Mouse (Mus musculus) G1E-ER4 (cell line): ENCODE measurements around the gene Slc39a2. TPM values are rescaled to one million over a fixed set of nuclear protein-coding genes. Genes with fewer than 3 reads are reported as not detected.

Experiments
- GATA1 ChIP-seq: IDR thresholded peaks from one replicate; pipeline ENCODE4 v1.8.0; 2012; ENCODE audit warnings: low read length, inconsistent platforms
- polyA plus RNA-seq: library from polyadenylated mRNA; stranded (reverse); fragments of >175 nt; gene quantifications from 2 replicates; pipeline ENCODE4 v1.2.3, GENCODE M21; 2012

The Slc39a2 gene
- polyA plus RNA-seq, 1 experiment: not detected

DNA sequence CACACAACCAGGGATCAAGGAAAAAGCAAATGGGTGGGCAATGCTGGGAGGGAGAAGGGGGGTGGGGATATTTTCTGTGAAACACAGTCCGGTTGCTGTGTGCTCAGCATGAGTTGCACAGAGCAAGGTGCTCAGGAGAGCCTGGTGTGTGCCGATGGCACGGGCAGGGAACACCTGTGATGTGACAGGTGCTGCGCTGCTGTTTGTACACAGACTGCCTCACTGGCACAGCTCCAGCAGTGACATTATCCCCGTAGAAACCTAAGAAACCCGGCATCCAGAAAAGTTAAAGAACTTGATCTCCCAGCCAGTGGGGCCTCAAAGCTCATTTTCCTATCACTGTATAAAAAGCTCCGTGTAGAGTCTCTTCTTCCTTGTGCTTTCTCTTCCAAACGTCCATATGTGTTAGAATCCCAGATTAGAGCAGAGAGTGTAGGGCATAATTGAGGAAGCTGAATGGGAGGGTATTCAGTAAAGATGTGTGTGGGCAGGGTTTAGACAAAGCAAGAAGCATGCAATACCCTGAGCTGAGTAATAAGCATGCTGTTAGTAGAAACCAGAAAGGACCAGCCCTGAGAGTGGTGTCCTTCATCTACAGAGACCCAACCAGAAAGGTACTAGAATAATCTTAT, 4.0 kb downstream of the Slc39a2 start:
- no peak for TF ChIP-seq GATA1

DNA sequence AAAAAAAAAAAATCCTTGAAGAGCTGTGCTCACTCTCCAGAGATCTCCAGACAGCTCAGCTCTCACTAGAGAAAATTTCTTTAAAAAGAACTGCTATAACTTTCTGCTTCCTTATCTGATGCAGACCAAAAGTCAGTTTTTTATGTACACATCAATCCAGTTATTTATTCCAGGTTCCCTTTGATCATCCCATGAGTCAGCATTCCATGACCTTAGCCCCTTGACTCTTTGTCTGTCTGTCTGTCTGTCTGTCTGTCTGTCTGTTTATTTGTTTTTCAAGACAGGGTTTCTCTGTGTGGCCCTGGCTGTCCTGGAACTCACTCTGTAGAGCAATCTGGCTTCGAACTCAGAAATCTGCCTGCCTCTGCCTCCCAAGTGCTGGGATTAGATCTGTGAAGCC, 6.7 kb downstream of the Slc39a2 start:
- TF ChIP-seq GATA1: no peak

DNA sequence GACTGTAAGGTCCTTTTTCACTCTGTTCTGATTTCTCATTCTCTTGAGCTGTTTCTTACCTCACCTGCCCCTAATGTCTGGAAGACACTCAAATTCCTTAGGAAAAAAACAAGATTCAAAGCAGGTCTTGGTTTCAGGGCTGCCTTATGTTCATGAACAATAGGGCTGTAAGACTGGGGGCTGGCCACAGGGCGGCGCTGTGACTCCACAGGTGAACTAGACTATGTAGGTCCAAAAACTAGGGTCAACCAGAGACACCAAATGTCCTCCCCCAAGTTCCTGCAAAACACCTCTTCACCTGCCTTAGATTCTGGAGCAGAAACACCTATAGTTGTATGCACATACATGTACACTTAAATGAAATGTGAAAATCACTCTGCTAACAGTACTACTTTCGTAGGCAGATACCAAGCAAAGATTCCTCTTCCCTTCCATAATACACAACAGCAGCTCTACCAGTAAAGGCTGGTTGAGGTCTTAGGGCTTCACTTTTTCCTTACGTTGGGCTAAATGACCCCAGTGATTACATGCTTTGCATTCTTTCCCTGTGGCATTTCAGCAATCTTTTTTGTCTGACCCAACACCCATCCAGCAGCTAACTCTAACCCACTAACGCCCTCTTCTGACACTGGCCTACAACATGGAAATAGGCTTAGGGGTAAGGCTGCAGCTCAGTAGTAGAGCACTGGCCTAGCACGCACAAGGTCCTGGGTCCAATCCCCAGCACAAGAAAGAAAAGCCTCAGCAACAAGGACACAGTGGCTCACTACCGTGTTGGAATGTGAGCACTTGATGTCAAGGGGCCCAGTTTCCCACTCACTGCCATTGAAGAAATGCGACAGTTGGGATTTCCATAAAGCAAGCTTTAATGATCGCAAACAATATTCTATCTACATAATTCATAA, 10.4 kb downstream of the Slc39a2 start:
- TF ChIP-seq GATA1: no peak

GRCm38 (mm10) chr14:51903782-51904181, 11.1 kb downstream of the Slc39a2 start:
- TF ChIP-seq GATA1: no peak

DNA sequence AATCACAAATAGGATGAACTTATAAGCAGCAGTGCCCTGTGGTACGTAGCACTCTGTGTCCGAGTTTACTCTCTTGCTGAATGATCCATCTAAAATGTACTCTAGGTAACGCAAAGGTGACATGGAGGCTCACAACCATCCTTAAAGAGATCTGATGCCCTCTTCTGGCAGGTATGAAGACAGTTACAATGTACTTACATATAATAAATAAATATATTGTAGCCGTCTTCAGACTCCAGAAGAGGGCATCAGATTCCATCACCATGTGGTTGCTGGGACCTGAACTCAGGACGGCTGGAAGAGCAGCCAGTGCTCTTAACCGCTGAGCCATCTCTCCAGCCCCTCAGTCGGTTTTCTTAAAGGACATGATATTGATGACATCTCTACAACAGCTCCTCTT, 12.0 kb downstream of the Slc39a2 start:
- no peak for TF ChIP-seq GATA1

GRCm38 (mm10) chr14:51906102-51906501, 13.4 kb downstream of the Slc39a2 start:
- TF ChIP-seq GATA1: peak; percentile 9

DNA sequence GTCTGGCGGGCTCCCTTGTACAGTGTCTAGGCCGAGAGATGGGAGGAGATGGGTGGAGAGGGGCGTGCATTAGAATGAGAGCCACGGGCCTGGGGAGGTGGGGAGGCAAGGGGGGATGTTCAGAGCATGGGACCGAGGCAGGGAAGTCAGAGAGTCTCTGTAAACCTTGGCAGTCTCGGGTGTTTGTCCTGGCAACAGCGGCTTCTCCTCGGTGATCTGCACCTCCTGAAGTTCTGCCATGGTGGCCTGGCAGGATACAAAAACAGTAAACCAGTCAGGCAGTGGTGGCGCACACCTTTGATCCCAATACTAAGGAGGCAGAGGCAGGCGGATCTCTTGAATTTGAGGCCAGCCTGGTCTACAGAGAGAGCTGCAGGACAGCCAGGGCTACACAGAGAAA, 18.6 kb downstream of the Slc39a2 start:
- no peak for TF ChIP-seq GATA1

DNA sequence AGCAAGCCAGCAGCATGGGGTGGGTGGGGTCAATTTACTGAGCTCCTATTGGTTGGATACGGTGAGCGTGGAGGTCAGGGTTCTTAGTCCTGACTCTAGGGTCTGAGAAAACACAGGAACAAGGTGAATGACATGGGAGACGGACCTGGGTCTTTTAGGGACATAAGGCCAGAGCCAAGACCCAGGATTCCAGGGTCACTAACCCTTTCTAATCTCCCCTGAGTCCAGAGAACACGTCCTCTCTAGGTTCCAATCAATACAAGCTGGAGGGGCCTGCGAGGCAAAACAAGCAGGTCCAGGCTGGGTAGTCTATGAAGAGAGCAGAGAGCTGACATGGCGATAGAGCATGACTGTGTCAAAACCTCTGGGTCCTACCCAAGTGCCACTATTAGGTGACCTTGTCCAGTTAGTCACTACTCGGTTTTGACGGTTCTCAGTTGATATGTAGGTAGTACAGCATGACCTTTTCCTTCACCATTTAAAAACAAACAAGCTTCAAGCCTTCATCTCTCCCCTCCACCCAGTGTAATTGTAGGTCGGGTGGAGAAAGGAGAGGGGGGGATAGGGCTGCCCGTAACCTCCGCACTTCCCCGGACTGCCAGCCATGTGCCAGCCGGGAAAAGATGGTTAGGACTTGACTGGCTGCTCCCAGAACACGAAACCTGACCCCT, 19.8 kb downstream of the Slc39a2 start:
- no peak for TF ChIP-seq GATA1

DNA sequence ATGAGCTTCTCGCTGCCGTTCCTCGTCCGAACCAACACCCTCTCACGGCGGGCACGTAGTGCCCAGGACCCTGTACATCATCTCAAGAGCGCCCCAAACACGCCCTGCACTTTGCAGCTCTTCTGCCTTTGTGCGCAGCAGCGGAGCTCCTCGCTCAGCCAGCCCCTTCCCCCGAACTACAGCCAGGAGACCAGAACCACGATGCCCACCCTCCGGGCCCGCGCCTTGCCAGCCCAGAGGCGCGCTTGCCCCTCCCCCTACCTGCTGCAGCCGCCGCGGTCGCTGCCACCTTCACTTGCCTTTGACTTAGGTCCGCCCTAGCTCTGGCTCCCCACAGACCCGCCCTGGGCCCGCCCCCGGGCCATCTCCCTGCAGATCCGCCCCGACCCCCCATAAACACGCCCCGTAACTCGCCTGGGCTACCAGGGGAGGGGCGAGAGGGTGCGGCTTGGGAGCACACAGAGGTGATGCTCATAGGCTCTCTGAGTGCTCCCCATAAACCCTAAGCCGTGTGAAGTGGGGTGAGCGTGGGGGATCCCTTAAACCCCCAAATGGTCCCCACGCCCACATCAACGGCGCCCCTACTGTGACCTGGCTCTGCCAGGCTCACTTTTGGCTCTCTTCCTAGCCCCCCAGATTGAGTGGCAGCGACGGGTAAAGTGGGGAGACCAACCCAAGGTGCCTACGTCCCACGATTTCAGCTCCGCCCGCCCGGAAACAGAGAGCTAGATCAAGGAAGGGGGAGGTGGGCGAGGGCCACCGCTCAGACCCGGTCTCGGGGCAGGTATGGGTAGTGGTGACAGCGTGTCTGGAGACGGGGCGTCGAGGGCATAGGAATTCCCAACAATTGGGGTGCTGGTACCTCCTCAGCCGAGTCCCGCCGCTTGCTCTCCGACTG, 20.6 kb downstream of the Slc39a2 start:
- no peak for TF ChIP-seq GATA1

- TF ChIP-seq GATA1: no peak
These were observed 21.5 kb downstream of the Slc39a2 start, which contains the start of gene Ndrg2 for GRCm38 (mm10) chr14:51913960-51914762. TSS of gene Ndrg2 (minus strand) at chr14:51914158.

DNA sequence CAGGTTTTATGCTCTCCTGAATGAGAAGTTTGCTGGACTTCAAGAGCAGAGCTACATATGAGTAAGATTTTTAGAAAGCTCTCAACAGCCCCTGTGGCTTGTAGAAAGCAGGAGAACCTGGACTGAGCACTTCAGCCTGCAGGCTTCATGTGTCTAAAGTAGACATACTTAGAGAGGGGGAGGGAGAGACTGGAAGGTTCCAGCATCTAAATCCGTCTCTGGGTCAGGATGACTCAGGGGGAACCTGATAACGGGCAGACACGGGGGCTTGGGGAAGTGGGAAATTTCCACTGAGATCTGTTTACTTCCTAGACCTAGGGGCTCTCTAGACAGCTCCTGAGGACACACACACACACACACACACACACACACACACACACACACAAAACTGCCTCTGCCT, 22.3 kb downstream of the Slc39a2 start:
- no peak for TF ChIP-seq GATA1

- TF ChIP-seq GATA1: no peak
These were observed 23.9 kb downstream of the Slc39a2 start for GRCm38 (mm10) chr14:51916539-51916938.

DNA sequence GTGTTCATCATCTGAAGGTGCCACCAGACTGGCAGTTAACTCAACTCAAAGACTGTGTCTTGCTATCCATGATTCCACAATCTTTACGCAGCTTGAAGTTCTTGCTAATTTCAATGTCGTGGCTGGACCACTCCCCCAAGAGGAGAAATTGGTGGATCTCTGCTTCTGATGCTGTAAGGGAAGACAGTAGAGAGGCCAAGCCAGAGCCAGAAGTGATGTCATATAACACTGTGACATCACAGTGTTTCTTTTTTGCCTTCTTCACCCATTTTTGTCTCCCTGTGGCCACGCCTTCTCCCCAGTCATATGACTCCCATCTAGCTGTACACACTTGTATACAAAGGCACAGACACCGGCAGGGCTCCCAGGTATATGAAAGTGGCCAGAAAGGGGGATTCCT, 25.4 kb downstream of the Slc39a2 start, which contains the start of gene Tppp2:
Gene Tppp2, plus strand, starts transcription at position 301 of the 400 bp plus-strand sequence.
- no peak for TF ChIP-seq GATA1

GRCm38 (mm10) chr14:51918966-51919365, 26.3 kb downstream of the Slc39a2 start:
- TF ChIP-seq GATA1: no peak
